Mouse (Mus musculus) hindbrain, postnatal 0 days (tissue): ENCODE measurements at regions not wholly inside any gene's neighbourhood (a gene's known extent, or its start where the extent isn't known, plus 50 kb on each side); places are given as distances from the start of the nearest gene placed in this dataset.

Experiments
- ATAC-seq: fragments of 200-750 bp; cut with Nextera tagmentation; 2 replicates; pipeline ENCODE4 v1.8.0; 2017; ENCODE audit warnings: mild to moderate bottlenecking, moderate TSS enrichment, moderate library complexity
- DNase-seq: peaks from one replicate; pipeline ENCODE4 v3.0.0-alpha.2; 2015; ENCODE audit warnings: low spot score
- H3K27ac ChIP-seq: fragments of 300-500 bp; sonication (generic); 2 replicates; pipeline ENCODE4 v1.5.1; 2014; ENCODE audit warnings: mild to moderate bottlenecking
- H3K27me3 ChIP-seq: fragments of 300-500 bp; sonication (generic); 2 replicates; pipeline ENCODE4 v1.6.1; 2014; ENCODE audit warnings: low read length, mixed read lengths; ENCODE audit not compliant: insufficient read depth
- H3K36me3 ChIP-seq: fragments of 300-500 bp; sonication (generic); 2 replicates; pipeline ENCODE4 v1.6.1; 2014; ENCODE audit warnings: low read length, mixed read lengths; ENCODE audit not compliant: insufficient read depth
- H3K4me1 ChIP-seq: fragments of 300-500 bp; sonication (generic); 2 replicates; pipeline ENCODE4 v1.6.1; 2014; ENCODE audit warnings: antibody characterized with exemption, low read length, mixed read lengths; ENCODE audit not compliant: insufficient read depth
- H3K4me2 ChIP-seq: fragments of 300-500 bp; sonication (generic); 2 replicates; pipeline ENCODE4 v1.6.1; 2014; ENCODE audit warnings: low read depth, mild to moderate bottlenecking, low read length, moderate library complexity, mixed read lengths
- H3K4me3 ChIP-seq: fragments of 300-500 bp; sonication (generic); 2 replicates; pipeline ENCODE4 v1.5.1; 2014; ENCODE audit warnings: low read length
- H3K9ac ChIP-seq: fragments of 300-500 bp; sonication (generic); replicated peaks from 2 replicates; pipeline ENCODE4 v1.6.1; 2014; ENCODE audit warnings: mild to moderate bottlenecking, low read length, moderate library complexity, mixed read lengths
- H3K9me3 ChIP-seq: fragments of 300-500 bp; sonication (generic); 2 replicates; pipeline ENCODE4 v1.6.1; 2016; ENCODE audit warnings: low read length, mixed read lengths
- CTCF ChIP-seq: IDR thresholded peaks from 2 replicates; pipeline ENCODE4 v1.5.1; 2016; ENCODE audit warnings: antibody characterized with exemption, control low read depth, low read depth
- WGBS: fragments of 180-500 bp; shearing (Covaris S2); extraction: QIAGEN DNeasy Blood & Tissue Kit; methylation state at CpG from one replicate; pipeline ENCODE4 v1.1.7; 2014; 5-methylcytosine and 5-hydroxymethylcytosine counted together

GRCm38 (mm10) chr16:25054304-25054703, 232.3 kb upstream of the Tprg start:
- no peak overlapping the region for H3K9ac ChIP-seq
- H3K9me3 ChIP-seq: no peaks in the 10 kb centered on the region
- no peak for ATAC-seq
- no peaks in the 10 kb centered on the region for H3K36me3 ChIP-seq
- no peak overlapping the region for H3K27ac ChIP-seq
- H3K4me3 ChIP-seq: no peak overlapping the region
- no peak for TF ChIP-seq CTCF
- no peak overlapping the region for H3K4me2 ChIP-seq
- no peaks in the 10 kb centered on the region for H3K27me3 ChIP-seq
- H3K4me1 ChIP-seq: peaks cover 5% of the 10 kb centered on the region; the same call in 1 of the 2 replicates
- no peak for DNase-seq
- 88% methylated on average over 2 of the region's 2 CpGs for WGBS

DNA sequence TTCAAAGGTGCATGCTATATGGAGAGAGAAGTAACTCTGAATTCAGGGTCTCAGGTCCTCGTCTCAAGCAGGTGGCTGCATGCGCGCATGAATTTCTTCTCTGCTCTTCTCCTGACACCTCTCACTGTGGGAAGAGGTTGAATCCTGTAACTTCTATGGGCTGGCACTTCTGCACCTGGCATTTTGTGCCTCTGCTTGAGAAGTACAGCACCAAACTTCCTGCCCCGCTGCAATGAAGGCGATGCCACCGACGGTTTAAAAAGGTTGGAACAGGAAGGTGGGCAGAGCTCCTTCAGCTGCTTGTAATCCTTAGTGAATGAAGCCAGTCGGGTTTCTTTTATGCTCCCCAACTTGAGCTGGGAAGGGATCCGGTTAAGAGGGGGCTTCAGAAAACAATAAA, 231.2 kb upstream of the Tprg start:
- peaks cover 10% of the 10 kb centered on the region; the same call in 1 of the 2 replicates for H3K4me1 ChIP-seq
- ATAC-seq (no peak), DNase-seq (no peak)
- no peaks in the 10 kb centered on the region for H3K36me3 ChIP-seq
- no peaks in the 10 kb centered on the region for H3K9me3 ChIP-seq
- WGBS: 81% methylated on average over 9 of the region's 9 CpGs
- no peak overlapping the region for H3K27ac ChIP-seq
- no peak overlapping the region for H3K4me2 ChIP-seq
- no peaks in the 10 kb centered on the region for H3K27me3 ChIP-seq
- no peak overlapping the region for H3K4me3 ChIP-seq
- no peak for TF ChIP-seq CTCF
- H3K9ac ChIP-seq: no peak overlapping the region

GRCm38 (mm10) chr16:25058051-25058747, 228.4 kb upstream of the Tprg start:
- ATAC-seq: no peak
- H3K4me2 ChIP-seq: peak overlapping the region; percentile 81
- H3K27me3 ChIP-seq: no peaks in the 10 kb centered on the region
- H3K36me3 ChIP-seq: no peaks in the 10 kb centered on the region
- DNase-seq: no peak
- H3K9me3 ChIP-seq: no peaks in the 10 kb centered on the region
- 25% methylated on average over 11 of the region's 11 CpGs for WGBS
- TF ChIP-seq CTCF: no peak
- peak overlapping the region; percentile 62; the same call in 1 of the 2 replicates for H3K9ac ChIP-seq
- peak overlapping the region; percentile 49 for H3K4me3 ChIP-seq
- H3K4me1 ChIP-seq: peaks cover 10% of the 10 kb centered on the region; the same call in 1 of the 2 replicates
- peak overlapping the region; percentile 91 for H3K27ac ChIP-seq

DNA sequence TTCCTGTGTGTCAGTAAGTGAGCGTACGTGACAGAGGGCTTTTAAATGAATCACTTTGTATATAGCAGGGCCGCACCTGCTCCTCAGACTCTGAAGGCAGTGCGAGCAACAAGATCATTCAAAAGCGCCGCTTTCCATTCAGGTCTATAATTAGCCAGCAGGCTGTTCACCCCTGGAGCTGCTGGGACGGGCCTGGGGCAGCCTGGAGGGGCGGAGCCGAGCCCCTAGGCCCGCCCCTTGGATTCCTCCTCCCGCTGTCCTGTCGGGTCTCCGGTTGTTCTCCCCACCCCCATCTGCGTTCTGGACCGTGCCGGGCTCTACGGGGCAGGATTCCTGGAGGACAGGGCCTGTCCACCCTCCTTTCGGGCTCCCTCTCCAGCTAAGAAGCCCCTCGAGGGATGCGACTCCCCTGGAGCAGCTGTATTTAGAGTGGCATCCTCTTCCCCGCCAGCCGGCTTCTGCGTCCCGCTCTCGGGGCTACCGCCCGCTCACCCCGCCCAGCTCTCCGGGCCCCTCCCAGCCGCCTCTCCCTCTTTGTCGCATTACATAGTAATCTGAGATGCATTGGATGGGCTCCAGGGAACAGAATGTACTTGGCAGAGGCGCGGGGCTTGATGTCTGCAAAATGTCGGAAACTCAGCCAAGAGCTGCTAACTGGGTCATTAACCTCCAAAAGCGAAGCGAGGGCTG, 227.7 kb upstream of the Tprg start:
- Histone ChIP-seq H3K9ac (peak overlapping the region; percentile 62), H3K27ac (peak overlapping the region; percentile 91), H3K4me1 (peaks cover 10% of the 10 kb centered on the region; the same call in 1 of the 2 replicates), H3K4me3 (peak overlapping the region; percentile 49), H3K36me3 (no peaks in the 10 kb centered on the region), H3K9me3 (no peaks in the 10 kb centered on the region), H3K4me2 (peak overlapping the region; percentile 81), H3K27me3 (no peaks in the 10 kb centered on the region)
- under 1% methylated on average over 36 of the region's 36 CpGs for WGBS
- no peak for TF ChIP-seq CTCF
- DNase-seq (peak; percentile 98), ATAC-seq (peak; percentile 96)

DNA sequence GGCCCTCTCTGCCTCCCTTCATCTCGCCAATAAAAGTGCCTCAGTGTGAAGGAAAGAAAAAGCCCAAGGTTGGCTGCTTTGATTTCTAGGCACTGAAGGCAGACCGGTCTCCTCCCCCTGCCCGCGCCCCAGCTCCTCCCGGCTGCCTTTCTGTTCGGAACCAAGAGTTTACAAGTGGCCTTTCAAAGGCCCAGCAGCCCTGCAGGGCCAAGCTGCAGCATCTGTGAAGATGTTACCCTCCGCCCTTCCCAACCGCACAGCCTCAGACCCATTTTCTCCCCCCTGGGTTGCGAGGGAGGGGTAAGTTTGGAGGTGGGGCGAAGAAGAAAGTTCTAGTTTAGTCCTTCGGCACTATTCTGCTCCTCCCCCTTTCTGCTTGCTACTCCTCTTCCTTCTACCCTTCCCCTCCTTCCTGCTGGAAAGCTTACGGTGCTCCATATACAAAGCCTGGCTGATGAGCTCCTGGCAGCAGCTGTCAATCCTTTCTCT, 227.1 kb upstream of the Tprg start:
- no peak for DNase-seq
- no peak for ATAC-seq
- no peak for TF ChIP-seq CTCF
- H3K4me3 ChIP-seq: peak overlapping the region; percentile 49
- no peaks in the 10 kb centered on the region for H3K27me3 ChIP-seq
- H3K9me3 ChIP-seq: no peaks in the 10 kb centered on the region
- WGBS: 2% methylated on average over 12 of the region's 12 CpGs
- peak overlapping the region; percentile 91 for H3K27ac ChIP-seq
- H3K9ac ChIP-seq: peak overlapping the region; percentile 62
- no peaks in the 10 kb centered on the region for H3K36me3 ChIP-seq
- peaks cover 10% of the 10 kb centered on the region; the same call in 1 of the 2 replicates for H3K4me1 ChIP-seq
- H3K4me2 ChIP-seq: peak overlapping the region; percentile 81

- H3K36me3 ChIP-seq: no peaks in the 10 kb centered on the region
- 59% methylated on average over 8 of the region's 8 CpGs for WGBS
- no peak overlapping the region for H3K9ac ChIP-seq
- no peaks in the 10 kb centered on the region for H3K9me3 ChIP-seq
- TF ChIP-seq CTCF: no peak
- no peak for ATAC-seq
- H3K27ac ChIP-seq: peak overlapping the region; percentile 91; the same call in 1 of the 2 replicates
- no peaks in the 10 kb centered on the region for H3K27me3 ChIP-seq
- H3K4me1 ChIP-seq: peaks cover 10% of the 10 kb centered on the region; the same call in 1 of the 2 replicates
- peak overlapping the region; percentile 81; the same call in 1 of the 2 replicates for H3K4me2 ChIP-seq
- DNase-seq: no peak
- H3K4me3 ChIP-seq: no peak overlapping the region
Measured at GRCm38 (mm10) chr16:25060266-25060665, 226.4 kb upstream of the Tprg start.
